Mouse (Mus musculus) brain, embryonic 18.5 days (tissue): ENCODE data around the gene Prrt2.

Experiments
- DNase-seq: peaks from one replicate; pipeline ENCODE4 v3.0.0-alpha.2; 2012; ENCODE audit warnings: low read depth, low spot score

Gene Prrt2

DNA sequence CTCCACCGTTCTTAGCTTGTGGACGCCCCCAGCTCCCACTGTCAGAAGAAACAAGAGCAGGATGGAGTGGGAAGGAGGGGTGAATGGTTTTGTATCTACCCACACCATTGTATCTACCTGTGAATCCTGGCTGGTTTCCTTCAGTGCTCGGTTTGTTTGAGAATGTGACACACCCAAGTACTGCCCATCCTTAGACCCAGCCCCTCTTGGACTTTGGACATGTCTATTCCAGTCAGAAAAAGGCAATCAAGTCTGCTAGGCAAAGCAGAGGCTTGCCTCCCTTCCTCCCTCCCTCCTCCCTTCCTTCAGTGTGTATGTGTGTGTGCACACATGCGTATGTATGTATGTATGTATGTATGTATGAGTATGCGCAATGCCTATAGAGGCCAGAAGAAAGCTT is 17.4 kb downstream of the Prrt2 start:
- no peak for DNase-seq

DNA sequence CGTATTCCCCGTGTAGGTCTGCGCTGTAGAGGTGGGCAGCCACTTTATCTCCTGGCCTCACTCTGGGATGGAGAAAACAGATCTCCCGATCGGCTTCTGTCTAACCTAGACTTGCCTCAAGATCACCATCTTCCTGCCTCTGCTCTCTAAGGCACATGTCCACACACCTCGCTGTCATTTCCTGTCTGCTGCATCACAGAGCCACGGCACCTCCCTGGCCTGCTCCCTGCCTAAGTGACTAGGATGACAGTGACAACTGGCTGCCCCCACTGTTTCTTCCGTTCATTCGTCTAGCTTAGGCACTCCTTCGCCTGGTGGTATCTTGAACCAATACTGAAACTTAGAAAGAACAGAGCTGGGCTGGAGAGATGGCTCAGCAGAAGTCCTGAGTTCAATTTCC is 21.4 kb downstream of the Prrt2 start:
- DNase-seq, result no peak

- DNase-seq, result no peak
Observed at GRCm38 (mm10) chr7:126996449-126996848, 24.6 kb downstream of the Prrt2 start.

GRCm38 (mm10) chr7:126988816-126989215 is 32.2 kb downstream of the Prrt2 start:
- DNase-seq, result no peak

DNA sequence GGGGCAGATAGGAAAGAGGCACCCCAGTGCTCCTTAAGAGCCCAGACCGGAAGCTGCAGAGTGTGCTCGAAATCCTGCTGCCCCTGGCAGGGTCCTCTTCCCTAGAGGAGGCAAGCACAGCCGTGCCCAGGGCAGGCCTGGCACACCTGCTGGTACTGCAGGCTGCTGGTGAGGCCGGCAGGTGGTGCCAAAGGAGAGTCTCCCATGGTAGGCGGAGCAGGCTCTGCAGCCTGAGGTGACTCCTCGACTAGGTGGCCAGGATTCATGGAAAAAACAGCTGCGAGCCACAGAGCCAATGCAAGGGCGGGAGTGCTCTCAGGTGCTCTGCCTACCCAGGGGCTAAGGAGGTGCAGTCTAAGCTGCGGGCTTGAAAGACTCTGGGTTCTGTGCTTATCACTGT is 34.7 kb downstream of the Prrt2 start:
- no peak for DNase-seq

GRCm38 (mm10) chr7:126984667-126985444 is 36.2 kb downstream of the Prrt2 start:
- DNase-seq, result no peak

DNA sequence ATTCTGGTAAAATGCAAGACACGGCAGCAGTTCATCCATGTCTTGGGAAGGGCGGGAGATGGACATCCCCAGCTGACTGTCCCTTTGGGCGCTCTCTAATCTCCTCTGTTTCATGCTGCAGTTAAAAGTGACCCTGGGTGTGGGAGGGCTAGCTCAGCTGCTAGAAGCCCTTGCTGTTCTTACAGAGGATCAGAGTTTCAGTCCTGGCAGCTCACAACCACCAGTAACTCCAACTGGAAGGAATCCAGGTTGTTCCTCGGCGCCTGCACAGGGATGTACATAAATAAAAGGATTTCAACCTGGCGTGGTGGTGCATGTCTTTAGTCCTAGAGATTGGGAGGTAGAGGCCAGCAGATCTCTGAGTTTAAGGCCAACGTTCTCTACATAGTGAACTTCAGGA is 37.9 kb downstream of the Prrt2 start:
- DNase-seq, result no peak

GRCm38 (mm10) chr7:126982054-126982453 is 39.0 kb downstream of the Prrt2 start:
- no peak for DNase-seq

- no peak for DNase-seq
Observed at GRCm38 (mm10) chr7:126981601-126982000, 39.4 kb downstream of the Prrt2 start.

DNA sequence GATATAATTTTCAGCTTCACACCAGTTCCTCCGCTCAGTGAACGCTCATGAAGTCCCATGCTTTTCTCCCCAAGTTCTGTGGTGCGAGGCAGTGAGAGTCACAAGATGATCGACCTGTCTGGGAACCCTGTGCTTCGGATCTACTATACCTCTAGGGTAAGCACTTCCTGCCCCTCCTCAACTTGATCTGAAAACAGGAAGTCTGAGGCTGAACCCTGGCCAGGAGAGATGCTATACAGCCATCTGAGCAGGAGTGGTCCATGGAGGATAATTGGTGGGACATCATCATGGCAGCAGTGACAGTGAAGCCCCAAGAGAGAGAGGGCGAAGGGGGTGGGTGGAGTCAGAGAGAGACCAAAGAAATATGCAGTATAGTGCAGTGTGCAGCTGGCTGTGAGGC is 42.2 kb downstream of the Prrt2 start:
- no peak for DNase-seq

DNA sequence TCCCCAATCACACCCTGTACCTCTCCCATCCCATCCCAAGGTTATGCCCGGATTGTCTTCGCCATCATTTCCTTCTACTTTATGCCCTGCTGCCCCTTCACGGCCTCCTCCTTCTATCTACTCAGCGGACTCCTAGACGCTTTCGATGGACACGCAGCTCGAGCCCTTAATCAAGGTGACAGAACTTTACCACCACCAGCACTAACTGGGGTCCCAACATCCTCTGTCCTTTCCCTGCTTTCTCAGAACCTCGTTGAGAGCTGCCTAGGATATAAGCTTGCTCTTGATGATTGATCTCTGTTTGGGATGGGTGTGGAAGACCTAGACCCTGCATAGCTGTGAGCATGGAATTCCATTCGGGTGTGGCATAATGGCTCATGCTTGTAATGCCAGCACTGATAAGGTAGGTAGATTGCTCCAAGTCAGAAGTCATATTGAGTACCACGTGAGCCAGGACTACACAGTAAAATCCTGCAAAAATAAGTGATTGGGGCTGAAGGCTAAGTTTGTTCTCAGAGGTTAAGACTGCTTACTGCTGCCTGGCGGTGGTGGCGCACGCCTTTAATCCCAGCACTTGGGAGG is 44.0 kb downstream of the Prrt2 start:
- DNase-seq, result no peak

DNA sequence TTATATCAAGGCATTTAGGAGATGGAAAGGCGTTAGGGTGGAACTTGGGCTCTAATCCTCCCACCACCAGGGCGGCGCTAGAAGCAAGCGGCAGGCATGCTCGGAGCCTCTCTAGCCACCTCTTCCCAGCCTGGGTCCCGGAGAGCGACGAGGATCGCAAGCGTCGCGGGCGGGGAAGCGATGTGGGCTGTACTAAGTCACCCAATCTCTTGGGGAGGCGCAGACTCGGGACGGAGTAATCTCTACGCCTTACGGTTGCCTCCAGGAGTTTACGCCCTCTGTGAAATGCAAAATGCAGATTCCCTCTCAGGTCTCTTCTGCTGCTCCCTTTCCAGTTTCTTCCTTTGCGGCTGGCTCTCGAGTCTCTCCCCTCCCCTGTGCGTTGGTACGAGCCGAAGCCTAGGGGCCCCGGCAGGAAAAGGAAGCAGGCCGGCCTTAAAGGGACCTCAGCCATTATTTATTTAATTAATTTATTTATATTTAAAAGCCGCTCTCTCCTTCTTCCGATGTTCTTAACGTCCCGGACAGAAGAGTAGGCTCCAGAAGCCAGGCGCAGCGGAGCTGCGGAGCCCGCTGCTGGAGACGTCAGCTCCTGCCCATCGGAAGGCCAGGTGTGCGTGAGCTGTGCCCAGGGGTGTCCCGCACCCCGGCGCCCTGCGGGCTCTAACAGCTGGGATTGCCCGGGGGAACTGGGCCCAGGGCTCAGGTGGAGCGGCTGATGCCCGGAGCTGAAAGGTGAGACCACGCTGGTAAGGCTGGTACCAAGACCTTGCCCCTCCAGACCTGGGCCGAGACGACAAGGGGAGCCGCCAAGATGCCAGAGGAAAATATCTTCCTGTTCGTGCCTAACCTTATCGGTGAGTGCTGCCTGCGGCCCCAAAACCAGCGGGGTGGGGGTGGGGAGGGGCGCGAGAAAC is 44.8 kb downstream of the Prrt2 start, which contains the start of gene Cdiptos:
Gene Cdiptos, minus strand, starts transcription at position 149 of the 917 bp plus-strand sequence.
- peak; percentile 93 for DNase-seq

DNA sequence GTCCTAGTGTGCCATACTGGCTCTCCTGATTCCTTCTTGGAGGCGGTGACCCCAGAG is 45.3 kb downstream of the Prrt2 start, which contains the start of gene Cdipt:
Gene Cdipt, plus strand, starts transcription at position 22 of the 57 bp plus-strand sequence.
- no peak for DNase-seq

DNA sequence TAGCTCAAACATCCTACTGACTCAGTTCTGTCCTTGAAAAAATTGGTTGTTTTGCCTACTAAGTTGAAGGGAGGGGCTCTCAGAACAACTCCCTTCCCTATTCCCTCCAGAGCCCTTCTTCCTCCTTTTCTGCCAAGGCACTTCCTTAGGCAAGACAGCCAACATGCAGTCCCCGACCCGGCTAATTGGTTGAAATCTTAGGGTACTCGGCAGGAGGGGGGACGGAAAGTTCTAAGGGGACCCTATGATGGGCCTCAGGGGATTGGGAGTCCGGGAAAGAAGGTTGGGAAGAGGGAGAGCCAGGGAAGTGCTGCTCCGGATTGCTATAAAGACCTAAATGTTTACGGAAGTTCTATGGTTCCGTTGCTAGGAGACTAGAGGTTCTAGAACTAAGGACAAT is 45.5 kb downstream of the Prrt2 start:
- DNase-seq, result no peak
